16 mouse cellular contexts compared by ENCODE assay signal in the genomic region with DNA sequence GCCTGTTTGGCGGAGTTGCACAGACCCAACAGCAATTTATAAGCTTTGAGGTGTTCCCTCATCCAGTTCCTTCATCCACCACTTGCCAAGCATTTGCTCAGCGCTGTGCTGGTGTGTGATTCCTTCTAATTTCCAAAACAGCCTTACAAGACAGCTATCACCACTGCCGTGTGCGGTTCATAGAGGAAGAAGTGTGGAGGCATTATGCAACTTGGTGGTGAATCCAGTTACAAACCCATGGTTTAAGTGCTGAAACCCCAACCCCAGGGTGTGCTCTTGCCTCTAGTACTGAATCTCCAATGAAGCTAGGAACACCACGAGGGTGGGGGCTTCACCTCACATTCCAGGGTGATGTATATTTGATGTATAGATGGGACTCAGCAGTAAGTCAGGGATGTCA. TPM values are rescaled to one million over a fixed set of nuclear protein-coding genes. Genes with fewer than 3 reads are reported as not detected.
"Had no signal": no experiment of that assay in that cellular context is flagged by ENCODE, and none has a peak within 500 bp of the region (broad histone marks: within the 10 kb centered on the region; RNA-seq: fewer than 3 reads in every experiment).

No protein-coding gene starts in this region.

- H3K9ac ChIP-seq: liver, embryonic 15.5 days; liver, postnatal 0 days; lung, embryonic 15.5 days; midbrain, embryonic 12.5 days; neural tube, embryonic 12.5 days had no signal

- DNase-seq: liver, postnatal 0 days; lung, adult 2 months; midbrain, embryonic 14.5 days; right cerebral cortex, postnatal 14 days; right cerebral cortex, postnatal 4 days; spleen, adult 18-20 months; thymus, adult 18-20 months; thymus, postnatal 14 days; thymus, postnatal 36 days had no signal

- H3K27ac ChIP-seq: liver, embryonic 15.5 days; lung, embryonic 15.5 days; macrophage; midbrain, embryonic 12.5 days; neural tube, embryonic 12.5 days had no signal

- H3K4me3 ChIP-seq: liver, embryonic 15.5 days; lung, embryonic 15.5 days; megakaryocyte, embryonic 14.5 days; midbrain, embryonic 12.5 days; neural tube, embryonic 12.5 days had no signal

- H3K4me1 ChIP-seq: liver, embryonic 15.5 days; midbrain, embryonic 12.5 days had no signal

- ATAC-seq: liver, postnatal 0 days had no signal

- H3K36me3 ChIP-seq: liver, embryonic 15.5 days; midbrain, embryonic 12.5 days had no signal

- H3K27me3 ChIP-seq: liver, embryonic 15.5 days; lung, embryonic 15.5 days; midbrain, embryonic 12.5 days; neural tube, embryonic 12.5 days had no signal

RNA-seq across cellular contexts. Expression of gene Itga9, which starts 53.3 kb away (rescaled TPM):
- total RNA-seq: monocyte, adult 5-6 weeks had no signal
